Mouse (Mus musculus): ENCODE measurements at regions not wholly inside any gene's neighbourhood (a gene's known extent, or its start where the extent isn't known, plus 50 kb on each side); places are given as distances from the start of the nearest gene placed in this dataset.

DNA sequence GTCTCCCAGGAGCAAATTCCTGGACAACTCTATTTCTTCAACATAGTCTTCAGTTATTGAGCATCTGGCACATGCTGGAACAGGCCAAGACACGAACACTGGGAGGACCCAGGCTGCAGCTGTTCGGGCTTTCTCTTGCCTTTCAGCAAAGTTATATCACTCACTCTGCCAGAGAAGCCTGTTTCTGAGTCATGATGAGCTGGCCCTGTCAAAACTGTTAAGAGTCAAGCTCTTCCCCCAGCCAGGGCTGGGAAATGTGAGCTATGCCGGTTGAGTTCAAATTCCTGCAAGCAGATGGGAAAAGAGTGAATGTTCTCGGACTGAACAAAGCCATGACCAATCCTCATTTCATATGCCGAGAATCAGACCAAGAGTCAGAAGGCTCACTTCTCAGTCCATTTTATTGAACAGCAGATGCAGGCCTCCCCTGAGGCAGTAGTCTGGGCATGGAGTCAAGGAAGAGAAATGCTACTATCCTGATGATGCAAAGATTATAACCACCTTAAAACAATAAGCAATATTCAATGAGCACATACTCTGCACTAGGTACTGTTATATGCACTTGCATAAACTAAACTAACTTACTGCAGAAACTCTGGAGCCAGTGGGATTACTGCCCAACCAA is 90.7 kb upstream of the Slc22a22 start:
- TF ChIP-seq CTCF (IDR thresholded peaks at IDR 0.05; ENCODE audit: low read depth, low read length) (no peak), POLR2AphosphoS5 (IDR thresholded peaks at IDR 0.05; ENCODE audit: insufficient replicate concordance, low read depth, low read length) (no peak), GATA1 (IDR thresholded peaks at IDR 0.05; ENCODE audit: borderline replicate concordance, low read length) (no peak), GATA2 (IDR thresholded peaks at IDR 0.05; ENCODE audit: borderline replicate concordance, low read depth, low read length) (no peak), TAL1 (conservative IDR thresholded peaks at IDR 0.05; ENCODE audit: low read depth, low read length) (no peak)
- Histone ChIP-seq H3K9me3 (replicated peaks) (no peaks in the 10 kb centered on the region), H3K4me1 (ENCODE audit: insufficient read depth, low read depth, low read length) (no peaks in the 10 kb centered on the region), H3K36me3 (replicated peaks) (no peaks in the 10 kb centered on the region), H3K4me3 (ENCODE audit: low read depth, low read length) (no peak overlapping the region), H3K27me3 (ENCODE audit: insufficient read depth, low read length) (no peaks in the 10 kb centered on the region)
- DNase-seq (ENCODE audit: low spot score) (no peak), ATAC-seq (ENCODE audit: extremely low read depth, insufficient number of reproducible peaks, low FRiP score, poor library complexity, severe bottlenecking) (no peak)

- H3K9me3 ChIP-seq (replicated peaks) = no peaks in the 10 kb centered on the region
- no peaks in the 10 kb centered on the region for H3K36me3 ChIP-seq (replicated peaks)
- peaks cover 3% of the 10 kb centered on the region for H3K27me3 ChIP-seq (ENCODE audit: insufficient read depth, low read length)
- TF ChIP-seq POLR2AphosphoS5 (IDR thresholded peaks at IDR 0.05; ENCODE audit: insufficient replicate concordance, low read depth, low read length) = no peak
- no peak for TF ChIP-seq TAL1 (conservative IDR thresholded peaks at IDR 0.05; ENCODE audit: low read depth, low read length)
- TF ChIP-seq CTCF (IDR thresholded peaks at IDR 0.05; ENCODE audit: low read depth, low read length) = no peak
- TF ChIP-seq GATA1 (IDR thresholded peaks at IDR 0.05; ENCODE audit: borderline replicate concordance, low read length) = no peak
- TF ChIP-seq GATA2 (IDR thresholded peaks at IDR 0.05; ENCODE audit: borderline replicate concordance, low read depth, low read length) = no peak
- ATAC-seq (ENCODE audit: extremely low read depth, insufficient number of reproducible peaks, low FRiP score, poor library complexity, severe bottlenecking) (no peak), DNase-seq (ENCODE audit: low spot score) (no peak)
- no peak overlapping the region for H3K4me3 ChIP-seq (ENCODE audit: low read depth, low read length)
- H3K4me1 ChIP-seq (ENCODE audit: insufficient read depth, low read depth, low read length) = no peaks in the 10 kb centered on the region
Measured at GRCm38 (mm10) chr15:57547154-57547553, 69.7 kb upstream of the Slc22a22 start.

- H3K9me3 ChIP-seq (replicated peaks) = no peaks in the 10 kb centered on the region
- H3K4me1 ChIP-seq (ENCODE audit: insufficient read depth, low read depth, low read length) = no peaks in the 10 kb centered on the region
- H3K4me3 ChIP-seq (ENCODE audit: low read depth, low read length) = no peak overlapping the region
- no peaks in the 10 kb centered on the region for H3K36me3 ChIP-seq (replicated peaks)
- no peak for DNase-seq (ENCODE audit: low spot score)
- TF ChIP-seq POLR2AphosphoS5 (IDR thresholded peaks at IDR 0.05; ENCODE audit: insufficient replicate concordance, low read depth, low read length) = no peak
- no peak for TF ChIP-seq CTCF (IDR thresholded peaks at IDR 0.05; ENCODE audit: low read depth, low read length)
- no peak for TF ChIP-seq GATA1 (IDR thresholded peaks at IDR 0.05; ENCODE audit: borderline replicate concordance, low read length)
- no peak for TF ChIP-seq GATA2 (IDR thresholded peaks at IDR 0.05; ENCODE audit: borderline replicate concordance, low read depth, low read length)
- TF ChIP-seq TAL1 (conservative IDR thresholded peaks at IDR 0.05; ENCODE audit: low read depth, low read length) = no peak
- peaks cover 6% of the 10 kb centered on the region for H3K27me3 ChIP-seq (ENCODE audit: insufficient read depth, low read length)
- ATAC-seq (ENCODE audit: extremely low read depth, insufficient number of reproducible peaks, low FRiP score, poor library complexity, severe bottlenecking) = no peak
Measured at GRCm38 (mm10) chr15:57545141-57545540, 67.7 kb upstream of the Slc22a22 start.

DNA sequence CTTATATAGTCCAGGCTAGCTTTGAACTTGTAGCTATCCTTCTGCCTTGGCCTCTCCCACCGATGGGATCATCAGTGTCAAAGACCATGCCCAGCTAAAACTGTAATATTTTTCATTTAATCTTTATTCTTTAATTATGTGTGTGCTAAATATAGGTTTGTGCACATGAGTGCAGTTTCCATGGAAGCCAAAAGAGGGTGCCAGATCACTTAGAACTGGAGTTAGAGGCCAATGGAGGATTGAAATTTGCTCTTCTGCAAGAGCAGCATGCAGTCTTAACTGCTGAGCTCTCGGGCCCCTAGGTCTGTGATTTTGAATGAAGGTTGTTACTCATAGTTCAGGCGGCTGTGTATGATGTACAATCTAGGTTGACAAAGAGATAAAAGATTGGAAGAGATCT is 66.6 kb upstream of the Slc22a22 start:
- Histone ChIP-seq H3K4me3 (ENCODE audit: low read depth, low read length) (no peak overlapping the region), H3K4me1 (ENCODE audit: insufficient read depth, low read depth, low read length) (no peaks in the 10 kb centered on the region), H3K27me3 (ENCODE audit: insufficient read depth, low read length) (peaks cover 6% of the 10 kb centered on the region), H3K36me3 (replicated peaks) (no peaks in the 10 kb centered on the region), H3K9me3 (replicated peaks) (no peaks in the 10 kb centered on the region)
- no peak for ATAC-seq (ENCODE audit: extremely low read depth, insufficient number of reproducible peaks, low FRiP score, poor library complexity, severe bottlenecking)
- no peak for DNase-seq (ENCODE audit: low spot score)
- no peak for TF ChIP-seq TAL1 (conservative IDR thresholded peaks at IDR 0.05; ENCODE audit: low read depth, low read length)
- no peak for TF ChIP-seq CTCF (IDR thresholded peaks at IDR 0.05; ENCODE audit: low read depth, low read length)
- TF ChIP-seq POLR2AphosphoS5 (IDR thresholded peaks at IDR 0.05; ENCODE audit: insufficient replicate concordance, low read depth, low read length) = no peak
- TF ChIP-seq GATA1 (IDR thresholded peaks at IDR 0.05; ENCODE audit: borderline replicate concordance, low read length) = no peak
- no peak for TF ChIP-seq GATA2 (IDR thresholded peaks at IDR 0.05; ENCODE audit: borderline replicate concordance, low read depth, low read length)

DNA sequence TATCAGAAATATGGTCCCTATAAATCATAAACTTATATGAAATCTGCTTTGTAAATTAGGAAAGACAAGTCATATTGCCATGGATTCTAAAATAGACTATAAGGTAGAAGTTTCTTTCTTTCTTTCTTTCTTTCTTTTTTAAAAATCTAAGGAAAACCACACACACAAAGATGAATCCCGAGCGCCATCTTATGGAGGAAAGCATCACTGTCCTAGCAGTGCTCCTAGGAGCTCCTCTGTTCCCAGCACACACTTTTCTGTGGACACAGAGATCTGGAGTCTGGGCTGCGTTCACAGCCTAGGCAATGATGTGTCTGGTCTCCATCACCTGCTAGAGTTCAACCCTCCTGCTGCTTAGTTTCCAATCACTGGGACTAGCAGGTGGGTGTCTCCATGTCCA is 65.2 kb upstream of the Slc22a22 start:
- Histone ChIP-seq H3K36me3 (replicated peaks) (no peaks in the 10 kb centered on the region), H3K27me3 (ENCODE audit: insufficient read depth, low read length) (peaks cover 6% of the 10 kb centered on the region), H3K4me1 (ENCODE audit: insufficient read depth, low read depth, low read length) (no peaks in the 10 kb centered on the region), H3K4me3 (ENCODE audit: low read depth, low read length) (no peak overlapping the region), H3K9me3 (replicated peaks) (no peaks in the 10 kb centered on the region)
- TF ChIP-seq GATA1 (IDR thresholded peaks at IDR 0.05; ENCODE audit: borderline replicate concordance, low read length) (no peak), TAL1 (conservative IDR thresholded peaks at IDR 0.05; ENCODE audit: low read depth, low read length) (no peak), CTCF (IDR thresholded peaks at IDR 0.05; ENCODE audit: low read depth, low read length) (no peak), GATA2 (IDR thresholded peaks at IDR 0.05; ENCODE audit: borderline replicate concordance, low read depth, low read length) (no peak), POLR2AphosphoS5 (IDR thresholded peaks at IDR 0.05; ENCODE audit: insufficient replicate concordance, low read depth, low read length) (no peak)
- ATAC-seq (ENCODE audit: extremely low read depth, insufficient number of reproducible peaks, low FRiP score, poor library complexity, severe bottlenecking) (no peak), DNase-seq (ENCODE audit: low spot score) (no peak)

DNA sequence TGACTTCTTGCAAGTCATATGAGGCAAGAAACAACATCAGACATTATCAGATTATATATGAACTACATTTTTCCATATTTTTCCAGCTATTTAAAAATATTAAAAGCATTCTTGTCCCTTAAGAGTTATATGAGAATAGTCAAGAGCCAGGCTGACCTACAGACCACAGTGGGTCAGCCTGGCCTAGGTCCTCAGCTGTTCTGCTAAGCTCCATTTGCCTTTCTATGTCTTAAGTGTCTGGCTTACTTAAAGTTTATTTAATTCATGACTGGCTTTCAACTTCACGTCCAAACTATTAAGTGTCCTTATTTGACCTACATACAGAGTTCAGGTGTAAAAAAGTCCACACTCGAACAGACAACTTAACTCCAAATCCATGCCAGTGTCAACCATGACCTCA is 58.1 kb upstream of the Slc22a22 start:
- Histone ChIP-seq H3K9me3 (replicated peaks) (no peaks in the 10 kb centered on the region), H3K27me3 (ENCODE audit: insufficient read depth, low read length) (no peaks in the 10 kb centered on the region), H3K4me3 (ENCODE audit: low read depth, low read length) (no peak overlapping the region), H3K4me1 (ENCODE audit: insufficient read depth, low read depth, low read length) (no peaks in the 10 kb centered on the region), H3K36me3 (replicated peaks) (no peaks in the 10 kb centered on the region)
- no peak for DNase-seq (ENCODE audit: low spot score)
- TF ChIP-seq TAL1 (conservative IDR thresholded peaks at IDR 0.05; ENCODE audit: low read depth, low read length) (no peak), GATA1 (IDR thresholded peaks at IDR 0.05; ENCODE audit: borderline replicate concordance, low read length) (no peak), CTCF (IDR thresholded peaks at IDR 0.05; ENCODE audit: low read depth, low read length) (no peak), POLR2AphosphoS5 (IDR thresholded peaks at IDR 0.05; ENCODE audit: insufficient replicate concordance, low read depth, low read length) (no peak), GATA2 (IDR thresholded peaks at IDR 0.05; ENCODE audit: borderline replicate concordance, low read depth, low read length) (no peak)
- ATAC-seq (ENCODE audit: extremely low read depth, insufficient number of reproducible peaks, low FRiP score, poor library complexity, severe bottlenecking) = no peak

Measured in G1E (cell line).